Mouse (Mus musculus) kidney, postnatal 10 days (tissue): Measurements from ENCODE around the gene 1700086D15Rik.

ENCODE experiments used
- DNase-seq: peaks from one replicate; pipeline ENCODE4 v3.0.0; 2021; ENCODE audit warnings: mixed read lengths

The 1700086D15Rik gene

DNA sequence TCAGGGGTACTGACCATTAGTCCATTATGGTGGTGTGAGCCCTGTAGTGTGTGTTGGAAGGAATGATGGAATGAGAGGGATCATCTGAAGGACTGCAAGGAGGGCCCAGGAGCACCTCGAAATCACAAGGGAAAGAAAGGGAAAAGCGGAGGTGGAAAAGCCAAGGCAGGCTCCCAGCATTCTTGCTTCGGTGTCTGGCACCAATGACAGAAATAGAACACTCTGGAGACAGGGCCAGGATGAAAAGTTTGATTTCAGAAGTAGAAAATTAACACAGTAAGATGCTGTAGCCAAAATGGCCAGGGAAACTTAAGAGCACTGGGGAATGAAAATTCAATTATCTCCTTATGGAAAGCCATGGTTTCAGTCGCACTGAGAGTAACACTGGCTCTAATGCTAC, 26.0 kb downstream of the 1700086D15Rik start:
- no peak for DNase-seq

DNA sequence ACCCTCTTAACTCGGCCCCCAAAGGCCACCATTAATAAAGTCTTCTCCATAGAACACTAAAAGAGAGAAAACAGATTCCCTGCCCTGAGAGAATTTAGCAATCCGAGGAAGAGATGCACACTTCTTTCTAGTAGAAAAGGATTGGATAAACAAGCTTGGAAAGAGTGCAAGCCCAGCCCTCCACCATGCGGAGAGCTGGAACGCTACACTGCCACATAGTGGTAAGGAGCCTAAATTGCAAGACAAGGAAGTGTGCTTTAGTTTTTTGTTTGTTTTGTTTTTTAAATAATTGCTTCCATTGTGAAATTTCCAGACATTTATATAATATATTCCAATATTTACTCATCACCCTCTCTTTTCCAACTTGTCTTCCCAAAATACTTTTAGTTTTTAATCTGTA, 30.6 kb downstream of the 1700086D15Rik start:
- no peak for DNase-seq

DNA sequence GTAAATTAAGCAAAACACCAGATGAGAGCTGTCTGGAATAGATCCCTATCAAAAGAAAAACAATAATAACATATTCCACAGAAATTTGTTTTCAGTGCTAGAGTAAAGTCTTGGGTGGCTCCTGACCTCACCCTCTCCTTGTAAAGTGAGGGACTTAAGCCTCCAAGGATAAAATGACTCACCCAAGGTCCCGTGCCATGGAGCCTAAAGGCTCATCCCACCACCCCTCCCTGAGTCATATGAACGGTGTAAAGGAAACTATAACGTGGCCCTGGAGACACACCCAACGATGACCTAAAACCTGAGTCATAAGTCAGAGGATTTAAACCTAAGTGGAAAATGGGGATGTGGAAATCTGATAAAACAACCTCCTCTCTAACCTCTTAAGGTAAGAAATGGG, 31.0 kb downstream of the 1700086D15Rik start:
- no peak for DNase-seq

DNA sequence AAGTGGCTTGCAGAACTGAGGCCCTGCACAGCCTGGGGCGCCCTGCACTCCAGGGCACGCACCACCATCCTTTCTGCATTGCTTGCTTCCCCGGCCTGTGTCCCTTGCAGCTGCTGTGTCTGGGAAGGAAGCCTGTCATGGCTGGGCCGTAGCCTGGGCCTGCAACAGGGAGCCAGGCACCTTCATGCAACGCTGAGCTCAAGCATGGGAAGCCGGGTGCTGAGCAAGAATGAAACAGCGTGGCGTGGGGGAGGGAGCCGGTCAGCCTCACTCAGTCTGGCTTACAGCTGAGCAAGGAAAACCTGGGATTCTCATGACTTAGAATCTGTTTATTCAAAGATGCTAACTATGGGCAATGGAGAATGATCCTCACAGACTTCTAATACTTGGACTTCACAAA, 33.1 kb downstream of the 1700086D15Rik start:
- peak; percentile 79 for DNase-seq

DNA sequence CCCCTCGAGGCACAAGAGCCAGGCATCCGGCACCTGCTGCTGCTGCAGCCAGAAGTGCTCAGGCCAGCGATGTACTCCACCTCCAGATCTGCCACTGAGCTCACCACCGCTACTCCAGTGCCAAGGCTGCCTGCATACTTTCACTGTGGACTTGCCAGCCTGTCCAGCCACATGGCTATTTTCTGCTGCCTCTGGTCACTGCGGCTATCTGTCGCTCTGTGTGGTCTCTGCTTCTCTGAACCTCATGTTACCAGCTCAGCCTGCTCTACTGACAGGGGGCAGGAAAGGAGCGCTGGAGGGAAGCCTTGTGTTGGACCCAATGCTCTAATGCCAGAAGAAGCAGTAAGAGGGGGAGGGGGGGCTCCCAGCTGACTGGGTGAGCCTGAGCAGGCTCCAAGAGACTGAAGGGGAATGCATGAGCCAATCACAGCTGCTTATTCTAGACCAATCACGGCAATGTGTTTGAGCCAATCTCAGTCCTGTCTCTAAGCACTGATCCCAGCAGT, 34.7 kb downstream of the 1700086D15Rik start:
- peak; percentile 80 for DNase-seq

DNA sequence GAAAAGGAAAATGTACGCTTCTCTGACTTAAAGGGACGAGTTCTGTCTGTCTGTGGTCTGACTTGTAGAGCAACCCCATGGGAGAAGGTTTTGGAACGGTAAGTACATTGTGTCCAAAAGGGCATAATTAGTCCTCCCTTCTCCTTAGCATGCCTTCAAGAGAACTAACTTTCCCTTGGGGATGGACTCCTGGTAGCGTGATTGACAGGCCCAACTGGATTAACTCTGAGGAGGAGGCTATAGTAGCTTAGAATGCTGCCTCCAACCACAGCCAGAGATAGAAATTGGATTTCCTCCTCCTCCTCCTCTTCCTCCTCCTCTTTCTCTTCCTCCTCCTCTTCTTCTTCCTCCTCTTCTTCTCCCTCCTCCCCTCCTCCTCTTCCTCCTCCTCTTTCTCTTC, 39.4 kb downstream of the 1700086D15Rik start:
- DNase-seq = no peak

DNA sequence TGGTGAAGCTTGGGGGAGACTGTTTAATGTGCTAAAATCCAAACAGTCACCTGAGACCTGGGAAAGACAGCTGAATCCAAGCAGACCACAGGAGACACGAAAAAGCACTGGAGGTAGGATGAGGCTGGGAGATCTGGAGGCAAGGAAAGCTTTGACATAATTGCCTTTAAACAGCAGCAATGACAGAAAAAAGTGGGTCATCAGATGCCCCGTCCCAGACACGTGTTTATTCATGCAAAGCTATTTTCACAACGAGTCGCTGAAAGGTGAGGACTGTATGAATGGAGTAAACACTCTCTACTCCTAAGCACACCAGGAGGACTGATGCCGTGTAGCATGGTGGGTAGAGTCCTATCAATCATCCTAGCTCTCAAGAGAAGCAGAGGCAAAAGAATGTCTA, 43.9 kb downstream of the 1700086D15Rik start:
- no peak for DNase-seq

DNA sequence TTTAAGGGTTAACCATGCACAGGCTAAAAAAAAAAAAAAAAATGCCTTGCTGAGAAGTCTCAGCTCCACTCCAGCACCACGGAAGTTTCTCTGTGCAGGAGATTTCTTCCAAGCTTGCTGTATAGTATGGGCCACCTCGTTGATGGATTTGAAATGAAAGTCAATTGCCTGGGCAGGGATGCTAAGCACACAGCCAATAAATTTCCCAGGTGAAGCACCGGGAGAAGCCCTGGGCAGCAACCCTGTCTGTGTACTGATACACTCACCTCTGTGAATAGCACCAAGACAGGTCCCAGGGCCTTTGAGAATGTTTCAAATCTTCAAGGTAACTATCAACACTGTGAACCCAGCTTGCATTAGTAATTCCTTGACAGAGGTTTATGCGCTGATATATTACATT, 47.6 kb downstream of the 1700086D15Rik start:
- DNase-seq = no peak

DNA sequence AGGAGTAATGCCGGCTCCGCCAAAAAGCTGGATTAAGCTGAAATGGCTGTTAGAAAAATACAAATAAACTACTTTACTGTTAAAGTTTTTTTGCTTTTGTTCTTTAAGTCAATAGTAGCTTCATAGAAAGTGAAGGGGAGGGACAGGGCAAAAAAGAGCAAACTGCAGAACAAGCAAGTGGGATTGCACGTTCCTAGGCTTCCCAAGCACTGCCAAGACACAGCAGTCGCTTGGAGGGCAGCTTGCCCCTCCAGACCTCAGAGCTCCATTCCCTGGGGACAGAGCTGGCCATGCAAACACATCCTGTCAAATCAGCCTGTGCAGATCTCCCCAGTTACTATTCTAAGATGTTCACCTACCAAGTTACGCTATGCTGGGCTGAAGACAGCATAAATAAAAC, 48.0 kb downstream of the 1700086D15Rik start:
- no peak for DNase-seq

DNA sequence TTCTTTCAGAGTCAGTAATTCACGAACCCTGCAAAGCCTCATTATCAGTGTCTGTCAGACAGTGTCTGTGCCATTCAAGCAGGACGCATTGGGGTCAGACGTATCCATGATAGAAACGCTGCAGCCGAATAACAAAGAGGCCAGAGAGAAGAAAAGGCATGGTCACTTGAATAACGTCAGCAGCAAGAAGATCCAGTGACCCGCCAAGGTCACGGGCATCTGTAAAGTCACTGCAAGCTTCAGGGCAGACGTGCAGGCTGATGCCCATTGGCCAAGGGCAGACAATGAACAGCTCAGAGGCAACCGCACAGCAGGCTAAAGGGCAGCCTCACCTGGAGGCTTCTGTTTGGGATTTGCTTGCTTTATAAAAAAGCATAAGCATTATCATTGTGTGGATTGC, 49.6 kb downstream of the 1700086D15Rik start:
- no peak for DNase-seq

DNA sequence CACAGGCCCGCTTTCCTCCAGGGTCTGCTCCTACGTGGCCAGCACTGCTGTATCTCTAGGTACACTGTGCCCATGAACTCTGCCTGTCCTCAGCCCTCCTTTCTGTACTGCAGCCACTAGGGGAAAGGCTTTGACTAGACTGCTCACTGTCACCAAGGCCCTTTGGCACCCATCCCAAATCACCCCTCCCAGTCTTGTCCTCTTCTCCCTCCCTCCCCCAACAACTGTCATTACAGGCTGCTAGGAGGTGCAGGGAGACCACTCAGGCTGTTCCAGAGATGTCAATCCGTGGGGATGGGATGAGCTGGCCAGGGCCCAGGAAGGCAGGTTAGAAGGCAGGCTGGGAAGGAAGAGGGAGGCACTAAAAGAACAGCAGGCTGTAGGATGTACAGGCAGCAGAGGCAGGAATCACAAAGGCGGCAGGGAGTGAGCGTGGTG, 51.9 kb downstream of the 1700086D15Rik start:
- peak; percentile 44 for DNase-seq

DNA sequence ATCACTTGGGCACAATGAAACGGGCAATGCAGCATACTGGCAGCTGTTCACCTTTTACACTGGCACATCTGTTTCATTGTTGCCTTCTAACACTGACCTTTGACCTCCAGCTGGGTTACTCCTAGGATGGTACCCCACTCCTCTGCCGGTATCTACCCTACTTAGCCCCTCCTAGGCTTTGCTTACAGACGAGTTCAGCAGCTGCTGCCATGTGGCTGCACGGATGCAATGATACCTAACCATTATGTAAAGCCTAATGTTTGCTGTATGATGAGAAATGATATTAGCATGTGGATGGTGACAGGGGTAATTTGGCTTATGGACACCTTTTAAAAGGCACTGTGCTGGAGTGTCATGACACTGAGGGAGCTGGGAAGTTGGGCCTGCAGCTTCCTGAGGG, 52.5 kb downstream of the 1700086D15Rik start:
- DNase-seq = no peak

DNA sequence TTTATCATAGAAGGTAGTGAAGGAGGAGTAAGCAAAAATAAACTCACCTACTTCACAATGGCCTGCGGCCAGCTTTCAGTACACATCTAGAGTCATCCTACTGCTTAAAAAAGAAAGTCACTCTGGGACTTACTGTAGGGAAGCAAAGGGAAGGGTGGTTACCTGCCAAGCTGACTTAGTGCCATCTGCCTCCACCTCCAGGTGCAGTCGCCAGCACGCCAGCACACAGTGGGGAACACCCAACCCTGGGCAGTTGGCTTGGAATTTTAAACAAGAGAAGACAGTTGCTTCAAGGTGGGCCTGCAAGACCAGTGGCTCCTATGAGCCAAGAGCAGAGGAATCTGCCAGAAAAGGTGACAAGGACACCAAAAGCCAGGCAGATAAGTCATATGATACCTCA, 55.6 kb downstream of the 1700086D15Rik start:
- DNase-seq = no peak
